Mouse (Mus musculus) liver (tissue): ENCODE measurements around the gene Sertad2.
A peak's percentile ranks its signal among the peaks of the same experiment; 100 is the strongest.

Source experiments
- DNase-seq: peaks from one replicate; pipeline ENCODE4 v3.0.0-alpha.2; 2020; ENCODE audit warnings: mixed read lengths

Gene Sertad2

DNA sequence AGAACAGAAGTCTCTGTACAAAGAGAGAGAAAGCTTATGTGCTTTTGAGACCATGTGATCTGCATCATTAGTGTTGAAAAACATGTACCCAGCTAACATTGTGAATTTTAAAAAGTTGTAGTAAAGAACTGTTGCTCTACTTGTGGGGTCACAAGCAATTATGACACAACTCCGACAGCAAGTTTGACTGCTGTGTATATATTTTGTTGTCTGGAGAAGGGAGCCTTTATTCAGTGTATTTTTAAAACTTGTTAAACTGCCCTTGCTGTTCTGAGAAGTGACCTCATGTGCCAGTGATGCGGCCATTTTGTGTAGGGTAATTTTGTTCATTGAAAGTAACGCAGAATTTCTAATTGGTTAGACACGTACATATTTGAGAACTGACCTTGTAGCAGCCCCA lies 61.1 kb downstream of the Sertad2 start:
- DNase-seq = no peak

DNA sequence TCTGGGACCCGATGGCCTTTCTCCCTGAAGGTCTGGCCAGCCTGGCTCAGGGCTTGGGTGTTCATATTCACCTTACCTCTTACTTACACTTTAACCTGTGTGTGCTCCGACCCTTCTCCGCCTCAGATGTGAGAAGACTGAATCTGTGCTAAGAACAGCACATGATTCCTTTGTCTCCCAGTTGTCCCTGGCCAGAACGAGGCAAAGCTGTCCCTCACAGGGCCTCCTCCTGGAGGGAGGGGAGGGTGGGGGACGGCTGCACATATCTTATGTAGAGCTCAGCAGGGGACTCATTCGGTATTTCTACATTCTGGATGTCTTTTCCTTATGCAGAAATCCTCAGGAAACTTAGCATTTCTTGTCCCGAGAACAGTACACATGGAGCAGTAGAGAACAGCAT lies 62.6 kb downstream of the Sertad2 start:
- DNase-seq = no peak

DNA sequence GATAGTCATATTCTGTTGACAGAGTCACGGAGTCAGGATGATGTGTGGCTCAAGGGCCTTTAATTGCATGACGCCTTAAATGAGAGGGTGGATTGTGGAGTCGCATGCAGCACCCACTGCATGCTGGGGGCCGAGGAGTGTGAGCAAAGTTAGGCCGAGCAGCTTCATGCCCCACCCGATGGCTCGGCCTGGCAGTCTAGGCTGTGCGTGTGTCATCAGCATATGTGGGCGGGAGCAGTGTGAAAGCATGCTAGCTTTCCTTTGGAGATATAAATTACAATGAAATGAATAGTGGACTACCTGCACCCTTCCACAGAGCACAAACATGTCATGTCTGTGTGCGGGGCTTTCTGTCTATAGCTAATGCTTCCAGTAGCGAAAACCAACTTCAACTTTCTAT lies 65.4 kb downstream of the Sertad2 start:
- no peak for DNase-seq

DNA sequence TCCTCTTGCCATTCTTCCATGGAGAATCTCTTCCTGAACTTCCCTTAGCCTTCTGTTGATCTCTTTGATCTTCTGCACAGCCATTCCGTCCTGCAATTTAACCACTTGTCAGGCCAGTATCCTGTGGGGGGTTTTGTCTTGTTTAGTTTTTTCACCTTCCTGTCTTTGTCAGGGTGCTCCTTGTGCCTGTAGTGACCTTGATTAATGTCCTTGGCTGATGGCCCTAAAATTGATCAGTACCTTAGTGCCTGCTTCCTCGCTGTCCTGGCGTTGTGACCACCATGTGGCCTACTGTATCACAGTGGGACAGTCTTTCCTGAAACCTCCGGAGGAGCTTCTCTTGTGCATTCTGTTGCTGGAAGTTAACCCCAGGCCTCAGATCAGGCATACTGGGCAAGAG lies 70.2 kb downstream of the Sertad2 start:
- DNase-seq = no peak

DNA sequence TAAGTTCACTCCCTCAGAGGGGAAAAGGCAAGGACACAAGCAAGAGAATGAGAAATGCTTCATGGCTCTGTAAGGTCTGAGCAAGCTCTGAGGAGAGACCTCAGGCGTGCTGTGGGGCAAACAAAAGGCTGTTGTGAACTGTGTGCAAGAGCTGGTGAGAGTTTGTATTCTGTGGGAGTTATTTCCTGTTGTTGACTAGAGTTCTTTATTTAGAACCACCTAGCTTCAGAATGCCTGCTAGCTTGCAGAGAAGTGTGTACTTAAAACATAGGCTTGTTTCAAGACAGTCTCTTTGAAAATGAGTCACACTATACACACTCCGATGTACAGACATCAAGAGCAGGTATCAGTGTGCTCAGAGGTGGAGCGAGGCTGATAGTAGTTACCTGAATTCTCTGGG lies 73.0 kb downstream of the Sertad2 start:
- DNase-seq = no peak

DNA sequence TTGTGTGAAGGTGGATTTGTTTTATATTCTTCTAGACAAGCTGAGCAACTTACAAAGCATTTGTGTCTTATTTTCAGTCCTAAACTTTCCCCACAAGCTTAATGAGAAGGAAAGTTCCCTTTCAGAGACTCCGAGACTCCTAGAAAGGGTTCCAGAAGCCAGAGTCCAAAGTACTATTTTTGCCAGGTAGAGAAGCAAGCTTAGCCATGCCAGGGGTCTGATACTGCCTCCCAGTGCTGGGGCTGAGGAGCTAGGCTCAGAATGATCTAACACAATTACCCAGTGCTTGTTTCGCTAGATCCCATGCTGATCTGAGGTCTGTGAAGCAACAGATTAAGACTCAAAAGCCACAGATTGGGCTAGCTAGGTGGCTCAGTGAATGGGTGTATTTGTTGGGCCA lies 84.1 kb downstream of the Sertad2 start:
- DNase-seq = no peak

DNA sequence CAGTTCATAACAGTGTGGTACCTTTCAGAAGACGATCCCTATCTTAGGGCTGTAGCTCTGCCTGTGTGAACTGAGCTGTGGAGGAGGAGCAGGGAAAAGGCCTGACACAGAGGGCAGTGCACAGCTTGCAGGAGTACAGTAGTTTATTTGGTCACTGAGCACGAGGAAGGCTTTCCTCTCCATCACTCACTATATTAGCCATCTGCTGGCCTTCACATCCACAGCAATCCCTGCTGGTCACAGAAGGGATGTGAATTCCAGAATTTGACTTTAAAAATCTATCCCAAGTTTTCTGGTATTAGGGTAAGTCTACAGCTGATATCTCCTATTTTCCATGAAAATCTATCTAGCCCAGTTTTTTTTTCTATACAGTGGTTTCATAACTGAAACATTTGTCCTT lies 85.2 kb downstream of the Sertad2 start:
- DNase-seq = no peak

DNA sequence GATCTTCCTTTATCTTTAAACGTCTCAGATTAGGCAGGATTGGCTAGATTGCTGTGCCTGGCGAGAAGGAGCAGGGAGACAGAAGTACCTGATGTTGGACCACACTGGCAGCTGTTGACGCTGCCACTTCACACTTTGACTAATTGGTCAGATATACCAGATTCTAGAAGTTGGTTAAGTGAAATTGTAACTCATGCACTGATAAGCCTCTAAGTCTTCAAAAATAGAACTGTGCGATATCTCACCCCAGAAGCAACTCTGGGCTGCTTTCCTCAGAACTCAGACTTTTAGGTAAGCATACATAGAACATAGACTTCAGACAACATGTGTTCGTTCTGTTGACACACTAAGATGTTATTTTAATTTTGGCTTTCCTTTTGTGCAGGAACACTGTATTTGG lies 86.6 kb downstream of the Sertad2 start:
- DNase-seq = no peak

DNA sequence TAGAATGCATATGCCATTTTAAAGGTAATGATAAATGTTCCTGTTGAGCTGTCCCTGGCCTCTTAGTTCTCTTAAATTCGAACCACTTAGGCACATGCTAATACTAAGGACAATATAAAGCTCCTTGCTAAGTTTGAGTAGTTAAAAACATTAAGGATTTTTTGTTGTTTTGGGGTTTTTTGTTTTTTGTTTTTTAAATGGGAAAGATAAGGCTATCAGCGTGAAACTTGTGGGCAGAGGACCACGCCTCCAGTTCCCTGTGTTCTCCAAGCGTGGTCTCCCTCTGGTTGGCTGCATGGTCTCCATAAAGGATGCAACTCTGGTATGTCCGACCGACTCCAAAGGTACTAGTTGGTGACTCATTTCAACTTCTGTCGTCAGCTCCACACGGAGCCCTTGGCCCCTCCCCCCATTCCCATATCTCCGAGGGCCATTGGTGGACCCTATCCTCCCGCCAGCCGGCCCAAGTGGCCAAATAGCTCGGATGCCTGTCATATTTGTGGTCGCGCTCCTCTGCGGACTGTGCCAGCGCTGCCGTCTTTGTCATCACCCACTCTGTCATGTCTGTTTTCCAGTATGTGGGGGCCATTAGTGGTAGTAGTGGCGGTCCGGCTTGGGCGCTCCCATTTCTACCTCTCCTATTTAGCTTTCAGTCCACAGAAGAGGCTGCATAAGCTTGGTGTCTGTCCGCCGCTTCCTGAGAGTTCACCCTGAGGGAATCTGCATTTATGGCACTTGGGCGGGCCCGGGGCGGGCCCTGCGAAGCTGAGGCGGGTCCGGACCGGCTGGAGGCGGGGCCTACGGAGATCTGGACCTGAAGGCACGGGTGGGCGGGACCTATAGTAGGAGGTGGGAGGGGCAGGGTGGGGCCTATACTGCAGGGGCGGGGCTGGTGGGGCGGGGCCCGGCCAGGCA lies 88.2 kb downstream of the Sertad2 start:
- peak; percentile 99 for DNase-seq

DNA sequence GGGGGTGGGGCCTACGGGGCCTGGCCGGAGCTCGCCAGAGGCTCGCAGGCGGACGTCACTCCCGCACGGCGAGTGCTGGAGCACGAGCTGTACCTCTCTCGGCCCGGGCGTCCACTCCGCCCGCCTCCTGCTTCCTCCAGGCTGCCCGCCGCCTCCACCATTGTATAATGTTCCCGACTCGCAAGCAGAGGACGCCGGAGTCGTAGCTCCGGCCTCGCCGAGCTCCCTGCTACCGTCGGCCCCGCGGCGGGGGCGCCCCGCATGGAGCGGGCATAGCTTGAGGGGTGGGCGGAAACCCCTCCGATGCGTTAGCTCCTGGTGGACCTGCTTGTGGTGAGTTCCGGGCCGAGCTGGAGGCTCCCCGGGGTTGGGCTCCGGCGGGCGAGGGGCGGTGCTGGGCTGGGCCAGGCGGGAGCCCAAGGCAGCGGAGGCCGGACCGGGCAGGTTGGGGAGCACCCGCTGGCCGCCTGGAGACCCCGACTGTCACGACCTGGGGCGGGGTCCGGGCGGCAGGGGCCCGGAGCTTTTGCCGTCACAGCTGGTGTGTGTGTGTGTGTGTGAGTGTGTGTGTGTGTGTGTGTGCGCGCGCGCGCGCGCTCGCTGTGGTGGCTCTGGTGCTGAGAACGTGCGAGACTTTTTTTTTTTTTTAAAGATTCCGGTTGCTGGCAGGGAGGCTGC lies 89.0 kb downstream of the Sertad2 start:
- peak; percentile 81 for DNase-seq

DNA sequence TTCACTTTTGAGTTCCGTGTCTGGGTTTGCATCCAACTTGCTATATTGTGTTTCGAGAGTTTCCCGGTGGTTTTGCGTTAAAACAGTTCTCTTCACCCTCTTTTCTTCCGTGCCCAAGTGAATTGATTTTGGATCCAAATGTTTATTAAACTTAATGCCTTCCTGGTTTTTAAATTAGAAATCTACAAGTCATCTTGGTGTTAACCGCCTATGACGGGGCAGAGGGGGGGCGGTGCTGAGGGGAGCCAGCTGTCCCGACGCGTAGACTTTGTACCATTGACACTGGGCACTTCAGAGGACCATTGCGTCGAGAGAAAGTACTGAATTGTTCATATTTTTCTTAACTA lies 89.5 kb downstream of the Sertad2 start:
- DNase-seq = peak; percentile 87

DNA sequence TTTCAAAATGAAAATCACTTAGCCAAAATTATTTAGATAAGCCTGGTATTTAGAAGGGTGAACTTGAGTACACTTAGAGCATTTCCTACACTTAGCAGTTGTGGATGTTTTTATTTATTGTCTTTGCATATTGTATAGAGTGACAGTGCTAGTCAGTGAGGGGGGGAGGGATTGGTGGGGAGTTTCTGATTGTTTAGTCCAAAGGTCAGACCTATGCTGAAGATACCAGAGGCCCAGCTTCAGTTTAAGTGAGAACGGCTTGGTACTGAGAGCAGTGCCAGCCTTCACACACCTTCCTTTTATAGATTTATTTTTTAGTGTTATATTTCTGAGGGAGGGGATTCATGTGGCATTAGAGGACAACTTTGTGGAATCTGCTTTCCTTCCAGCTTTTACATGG lies 91.5 kb downstream of the Sertad2 start:
- DNase-seq = no peak

DNA sequence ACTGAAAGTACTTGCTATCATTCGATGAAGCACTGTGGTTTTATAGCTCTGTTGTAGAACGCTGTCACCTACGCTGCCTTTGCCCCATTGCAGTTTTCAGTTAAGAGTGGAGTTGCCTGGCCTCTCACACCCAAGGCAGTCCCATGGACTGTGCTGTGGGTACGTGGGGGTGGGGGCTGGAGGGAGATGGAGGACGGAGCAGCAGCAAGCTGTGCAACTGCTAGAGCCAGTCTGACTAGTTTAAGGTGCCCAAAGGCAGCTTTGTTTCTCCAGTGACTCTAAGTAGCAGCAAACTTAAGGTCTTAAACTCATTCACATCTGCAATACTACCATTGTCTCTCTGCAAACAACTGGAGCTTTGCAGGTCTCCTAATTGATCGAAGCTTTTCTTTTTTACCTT lies 92.6 kb downstream of the Sertad2 start:
- DNase-seq = peak; percentile 48

DNA sequence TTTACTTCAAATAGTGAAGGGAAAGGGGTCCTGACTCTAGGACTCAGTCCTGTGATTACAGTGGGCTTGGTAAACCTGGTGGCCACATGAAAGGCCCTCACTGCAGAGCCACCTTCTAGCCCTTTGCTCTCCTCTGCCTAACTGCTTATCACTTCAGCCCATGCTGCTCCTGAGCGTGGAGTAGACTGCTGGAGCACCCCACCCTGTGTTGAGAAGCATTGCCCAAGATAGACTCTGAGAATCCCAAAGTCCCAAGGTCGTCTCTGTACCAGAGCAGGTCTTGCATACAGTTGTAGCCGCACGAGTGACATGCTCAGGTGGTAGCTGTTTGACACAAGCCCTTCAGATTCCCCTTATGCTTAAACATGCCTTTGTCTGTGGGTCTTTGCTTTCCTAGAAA lies 93.1 kb downstream of the Sertad2 start:
- DNase-seq = peak; percentile 87

DNA sequence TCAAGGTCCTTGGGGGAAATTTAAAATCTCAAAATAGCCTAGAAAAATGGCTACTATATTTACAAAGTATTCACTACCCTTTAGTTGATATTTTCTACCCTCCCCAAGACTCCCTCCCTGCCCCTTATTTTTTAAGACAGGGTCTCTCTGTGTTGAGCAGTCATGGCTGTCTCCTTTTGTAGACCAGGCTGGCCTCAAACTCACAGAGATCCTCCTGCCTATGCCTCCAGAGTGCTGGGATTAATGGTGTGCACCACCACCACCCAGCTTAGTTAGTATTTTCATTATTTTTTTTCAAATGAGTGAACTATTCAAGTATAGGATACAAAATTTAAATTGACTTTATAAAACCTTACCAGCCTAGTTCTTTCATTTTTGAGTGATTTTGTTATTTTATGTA lies 94.0 kb downstream of the Sertad2 start:
- DNase-seq = no peak

DNA sequence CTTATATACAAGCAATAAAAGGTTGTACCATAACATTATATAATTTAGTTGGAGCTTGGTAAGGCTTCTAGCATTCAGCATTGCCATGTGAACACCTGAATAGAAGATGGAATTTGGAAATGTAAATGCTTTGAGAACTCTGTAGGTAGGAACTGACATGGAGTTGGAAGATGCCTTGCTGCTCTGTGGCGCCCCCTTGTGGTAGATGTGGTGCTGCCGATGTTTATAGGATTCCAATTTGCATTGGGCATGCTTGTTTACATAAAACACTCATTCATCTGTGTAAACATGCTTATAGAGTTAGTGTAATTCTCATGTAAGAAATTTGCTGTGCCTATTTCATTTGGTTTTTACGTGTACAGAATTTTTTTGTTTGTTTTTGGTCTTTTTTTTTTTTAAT lies 95.8 kb downstream of the Sertad2 start:
- peak; percentile 90 for DNase-seq

DNA sequence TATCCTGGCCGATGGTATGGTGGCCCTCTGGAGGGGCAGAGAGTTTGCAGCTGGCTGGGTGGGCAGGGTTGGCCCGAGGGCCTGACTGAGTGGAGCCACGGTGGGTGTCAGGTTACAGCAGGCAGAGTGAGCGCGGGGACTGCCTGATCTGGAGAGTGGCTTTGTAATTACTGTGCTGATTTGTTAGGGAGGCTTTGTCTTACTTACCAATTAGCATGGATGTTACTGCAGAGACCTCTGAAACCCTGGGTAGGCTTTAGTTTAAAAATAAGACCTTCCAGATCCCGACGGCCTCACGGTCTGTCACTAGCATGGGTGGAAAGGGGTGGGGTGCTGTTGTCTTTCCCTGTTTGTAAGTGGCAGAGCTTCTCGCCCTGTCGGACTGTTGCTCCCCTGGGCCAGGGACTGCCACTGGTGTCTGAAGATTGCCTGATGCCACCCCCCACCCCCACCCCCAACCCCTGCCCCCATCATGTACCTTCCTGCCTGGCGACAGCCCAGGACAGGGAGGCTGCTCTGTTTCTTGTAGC lies 96.9 kb downstream of the Sertad2 start:
- peak; percentile 53 for DNase-seq

DNA sequence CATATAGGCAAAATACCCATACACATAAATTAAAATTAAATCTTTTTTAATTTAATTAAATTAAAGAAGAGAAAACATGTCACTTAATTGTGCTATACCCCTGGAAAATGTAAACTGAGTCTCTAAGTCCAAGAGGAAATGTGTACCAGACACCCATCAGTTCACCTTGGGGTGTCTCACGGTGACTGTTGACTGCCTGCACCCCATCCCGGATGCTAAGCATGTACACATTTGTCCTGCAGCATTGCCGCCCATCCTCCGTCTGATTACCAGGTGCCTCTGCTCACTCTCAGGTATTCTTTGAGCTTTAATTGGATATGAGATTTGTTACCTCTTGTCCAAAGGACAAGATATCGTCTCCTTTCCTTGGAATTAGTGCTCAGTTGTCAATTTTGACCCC lies 99.3 kb downstream of the Sertad2 start:
- DNase-seq = no peak

DNA sequence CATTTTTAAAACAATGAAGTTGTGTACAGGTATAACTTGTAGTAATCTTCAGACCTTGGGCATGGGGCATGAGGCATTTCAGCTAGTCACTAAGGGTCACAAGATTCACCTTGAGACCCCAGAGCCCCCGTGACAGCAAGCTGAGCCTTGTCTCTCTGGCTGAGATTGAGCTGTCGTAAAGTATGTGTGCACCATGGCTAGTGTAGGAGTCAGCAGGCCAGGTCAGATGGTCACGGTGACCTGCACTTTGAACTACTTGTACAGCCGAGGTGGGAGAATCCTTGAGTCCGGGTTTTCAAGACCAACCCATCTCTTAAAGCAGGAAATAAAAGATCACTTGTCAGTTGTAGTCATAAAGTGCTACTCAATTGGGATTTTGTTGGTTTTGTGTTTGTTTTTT lies 100.1 kb downstream of the Sertad2 start:
- no peak for DNase-seq

DNA sequence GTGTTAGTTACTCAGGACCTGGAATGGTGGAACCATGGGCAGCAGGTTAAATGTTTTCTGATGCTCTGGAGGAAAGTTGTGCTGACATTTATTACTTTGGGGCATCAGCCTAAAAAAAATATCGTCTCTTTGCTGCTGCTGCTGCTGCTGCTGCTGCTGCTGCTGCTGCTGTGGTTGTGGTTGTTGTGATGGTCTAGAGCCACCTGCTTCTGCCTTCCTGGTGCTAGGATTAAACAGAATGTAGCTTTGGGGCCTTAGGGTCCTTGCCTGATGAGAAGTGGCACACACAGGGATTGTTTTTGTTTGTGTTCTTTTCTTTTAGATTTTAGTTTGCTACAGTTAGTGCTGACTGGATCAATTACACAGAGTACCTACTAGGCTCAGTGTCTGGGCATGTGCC lies 101.1 kb downstream of the Sertad2 start:
- DNase-seq = no peak

DNA sequence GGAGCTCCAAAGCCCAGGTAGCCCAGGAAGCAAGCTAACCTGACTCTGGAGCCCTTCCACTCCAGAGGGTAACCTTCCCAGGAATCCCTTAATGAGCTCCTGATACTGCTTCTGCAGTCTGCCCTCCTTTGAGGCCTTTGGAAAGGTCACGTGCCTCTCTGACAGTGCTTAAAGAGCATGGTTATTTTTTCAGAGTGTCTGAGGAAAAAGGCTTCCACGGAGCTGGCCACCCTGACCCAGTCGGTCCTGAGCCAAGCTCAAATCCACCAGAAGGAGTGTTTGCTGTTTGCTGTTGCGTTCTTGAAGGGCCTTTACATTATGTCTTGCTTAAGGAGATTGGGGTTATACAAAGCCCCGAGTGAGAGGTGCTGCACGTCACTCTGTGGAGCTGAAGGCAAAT lies 101.8 kb downstream of the Sertad2 start:
- no peak for DNase-seq

DNA sequence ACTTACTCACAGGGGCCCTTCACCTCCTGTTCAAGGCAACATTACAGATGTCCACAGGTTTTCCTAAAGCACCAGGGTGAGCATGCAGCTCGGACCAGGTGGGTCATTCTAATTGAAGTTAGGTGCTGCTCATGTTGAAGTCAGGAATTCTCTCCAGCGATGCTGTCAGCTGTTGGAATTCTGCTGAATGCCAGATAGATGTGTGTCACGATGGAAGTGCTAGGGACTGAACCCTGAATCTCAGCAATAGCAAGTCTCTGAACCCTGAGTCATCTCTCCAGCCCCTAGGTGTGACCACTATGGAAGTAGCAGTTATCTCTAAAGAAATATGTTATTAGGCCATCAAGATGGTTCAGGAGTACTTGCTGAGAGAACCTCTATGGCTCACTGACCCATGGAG lies 102.5 kb downstream of the Sertad2 start:
- DNase-seq = no peak

DNA sequence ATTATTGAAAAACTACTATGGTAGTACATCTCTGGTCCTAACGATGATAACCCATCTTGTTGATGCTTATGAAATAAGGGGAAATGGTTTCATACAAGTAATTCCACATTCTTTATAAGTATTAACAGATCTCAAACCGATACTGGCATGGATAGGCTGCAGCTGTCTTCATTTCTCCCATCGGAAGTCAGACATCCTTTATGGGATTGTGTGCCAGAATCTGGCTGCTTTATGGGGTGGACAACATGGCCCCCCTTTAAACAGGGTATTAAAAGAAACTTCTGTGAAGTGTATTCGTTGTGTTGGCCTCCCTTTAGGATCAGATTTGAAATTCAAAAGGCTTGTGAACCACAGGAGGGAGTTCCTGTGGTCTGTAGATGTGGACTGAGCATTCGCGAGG lies 103.1 kb downstream of the Sertad2 start:
- DNase-seq = no peak

DNA sequence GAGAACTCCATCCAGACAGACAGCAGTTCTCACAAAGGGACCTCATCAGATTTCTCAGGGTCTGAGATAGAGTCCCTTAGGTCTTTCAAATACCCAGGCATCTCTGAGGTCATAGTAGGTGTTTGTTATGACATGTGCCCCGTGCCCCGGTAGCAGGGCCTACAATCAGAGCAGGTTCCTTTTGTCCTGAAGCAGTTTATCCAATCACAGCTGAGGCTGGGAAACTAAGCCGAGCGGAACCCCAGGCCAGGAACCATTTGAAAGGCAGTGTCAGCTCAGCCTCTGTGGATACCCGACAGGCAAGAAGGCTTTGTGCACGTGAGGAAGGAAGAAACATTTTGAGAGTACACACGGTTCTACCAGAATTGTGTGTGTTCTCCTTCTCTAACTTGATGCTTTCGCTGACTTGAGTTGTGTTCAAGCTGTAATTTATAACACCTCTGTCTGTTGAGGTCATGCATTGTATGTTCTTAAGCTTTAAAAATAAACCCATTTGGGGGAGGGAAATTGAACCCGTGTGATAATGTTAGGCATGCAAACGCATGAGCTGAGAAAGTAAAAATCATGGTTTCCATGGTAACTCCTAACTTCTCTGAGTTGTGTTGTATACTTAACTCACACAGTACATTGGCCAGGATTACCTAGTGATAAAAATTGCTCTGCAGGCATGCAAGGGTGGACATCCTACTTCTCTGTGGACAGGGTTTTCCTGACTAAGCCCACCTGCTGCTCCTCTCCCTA lies 104.1 kb downstream of the Sertad2 start:
- no peak for DNase-seq
